Mouse (Mus musculus) E14TG2a.4 (cell line): ENCODE measurements around the gene Zfp598.

Experiments
- H3K27me3 ChIP-seq: 2 replicates; pipeline ENCODE4 v1.6.1; 2014; ENCODE audit warnings: low read length, control low read depth; ENCODE audit not compliant: insufficient read depth
- H3K36me3 ChIP-seq: 2 replicates; pipeline ENCODE4 v1.6.1; 2014; ENCODE audit warnings: low read length, control low read depth; ENCODE audit not compliant: insufficient read depth
- H3K4me1 ChIP-seq: replicated peaks from 2 replicates; pipeline ENCODE4 v1.6.1; 2014; ENCODE audit warnings: low read depth, low read length, control low read depth
- H3K4me3 ChIP-seq: replicated peaks from 2 replicates; pipeline ENCODE4 v1.5.1; 2014; ENCODE audit warnings: mild to moderate bottlenecking, low read length
- H3K9me3 ChIP-seq: 2 replicates; pipeline ENCODE4 v1.6.1; 2014; ENCODE audit warnings: low read length, control low read depth
- CTCF ChIP-seq: conservative IDR thresholded peaks from 2 replicates; pipeline ENCODE4 v1.5.1; 2014; ENCODE audit warnings: low read length
- NANOG ChIP-seq: IDR thresholded peaks from 2 replicates; pipeline ENCODE4 v1.6.1; 2014; ENCODE audit warnings: borderline replicate concordance, low read length, mixed read lengths
- POU5F1 ChIP-seq: IDR thresholded peaks from 2 replicates; pipeline ENCODE4 v1.6.1; 2014; ENCODE audit warnings: low read length, borderline replicate concordance

Gene Zfp598

DNA sequence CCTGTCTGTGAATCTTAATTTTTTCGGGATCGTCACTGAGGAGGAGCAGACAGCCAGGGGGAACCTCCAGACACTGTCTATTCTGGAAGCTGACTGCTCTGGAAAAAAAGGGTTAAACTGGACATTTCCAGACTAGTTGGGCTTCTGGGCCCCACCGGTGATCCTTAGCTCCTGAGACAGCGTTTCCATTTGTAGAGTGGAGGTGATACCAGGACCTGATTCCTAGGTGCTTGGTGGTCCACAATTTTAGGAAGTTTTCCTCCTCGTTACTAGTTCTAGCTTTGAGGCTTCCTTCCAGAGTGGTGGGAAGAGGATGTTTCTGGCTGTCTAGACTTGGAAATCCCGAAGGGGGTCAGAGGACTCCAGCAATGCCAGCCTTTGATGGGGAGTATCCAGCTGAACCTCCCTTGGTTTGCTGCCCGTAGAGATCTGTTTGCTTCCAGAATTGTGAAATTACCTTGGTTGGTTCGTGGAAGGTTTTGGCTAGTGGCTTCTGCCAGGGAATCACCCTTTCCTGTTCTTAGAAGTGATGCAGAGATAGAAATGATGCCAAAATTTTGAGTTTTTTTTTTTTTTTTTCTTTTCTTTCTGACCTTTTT is 858 bp downstream of the Zfp598 start:
- no peak for TF ChIP-seq NANOG
- TF ChIP-seq CTCF = no peak
- TF ChIP-seq POU5F1 = no peak
- H3K4me1 ChIP-seq = peaks cover 69% of the 10 kb centered on the region
- no peaks in the 10 kb centered on the region for H3K9me3 ChIP-seq
- no peaks in the 10 kb centered on the region for H3K27me3 ChIP-seq
- peaks cover 23% of the 10 kb centered on the region for H3K36me3 ChIP-seq
- H3K4me3 ChIP-seq = peak overlapping the region; percentile 94

GRCm38 (mm10) chr17:24671346-24671745 is 1.9 kb downstream of the Zfp598 start:
- no peak for TF ChIP-seq POU5F1
- peak overlapping the region; percentile 94 for H3K4me3 ChIP-seq
- H3K27me3 ChIP-seq = no peaks in the 10 kb centered on the region

DNA sequence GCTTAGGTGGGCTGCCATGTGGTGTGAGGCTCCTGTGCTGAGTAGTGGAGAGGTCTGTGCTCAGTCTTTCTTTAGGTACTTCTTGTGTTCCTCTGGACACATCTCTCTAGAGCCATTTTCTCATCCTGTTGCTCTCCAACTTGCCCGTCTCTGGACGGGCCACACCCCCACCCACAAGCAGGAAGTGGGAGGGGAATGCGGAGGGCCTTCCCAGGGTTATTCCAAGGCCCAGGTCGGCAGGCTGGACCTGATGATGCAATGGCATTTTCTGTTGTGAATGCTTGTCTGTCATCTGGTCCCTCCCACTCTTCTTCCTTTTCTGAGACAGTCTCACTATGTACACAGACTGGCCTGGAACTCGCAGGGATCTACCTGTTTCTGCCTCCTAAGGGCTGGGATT is 2.7 kb downstream of the Zfp598 start:
- peaks cover 83% of the 10 kb centered on the region for H3K4me1 ChIP-seq
- peak overlapping the region; percentile 94 for H3K4me3 ChIP-seq
- TF ChIP-seq CTCF = no peak
- TF ChIP-seq POU5F1 = no peak
- no peak for TF ChIP-seq NANOG
- no peaks in the 10 kb centered on the region for H3K27me3 ChIP-seq
- H3K9me3 ChIP-seq = no peaks in the 10 kb centered on the region
- peaks cover 38% of the 10 kb centered on the region for H3K36me3 ChIP-seq

More at GRCm38 (mm10) chr17:24671346-24671745, 1.9 kb downstream of the Zfp598 start:
- Histone ChIP-seq H3K9me3 (no peaks in the 10 kb centered on the region), H3K36me3 (peaks cover 30% of the 10 kb centered on the region), H3K4me1 (peaks cover 79% of the 10 kb centered on the region)

- TF ChIP-seq NANOG (no peak), CTCF (no peak), POU5F1 (no peak)
- Histone ChIP-seq H3K27me3 (no peaks in the 10 kb centered on the region), H3K4me3 (peak overlapping the region; percentile 32; the same call in 1 of the 2 replicates), H3K4me1 (peaks cover 84% of the 10 kb centered on the region), H3K36me3 (peaks cover 58% of the 10 kb centered on the region), H3K9me3 (no peaks in the 10 kb centered on the region)
These were observed 4.8 kb downstream of the Zfp598 start for GRCm38 (mm10) chr17:24674277-24674676.

GRCm38 (mm10) chr17:24676187-24676586 is 6.7 kb downstream of the Zfp598 start:
- no peak for TF ChIP-seq POU5F1
- peak; percentile 56 for TF ChIP-seq CTCF
- TF ChIP-seq NANOG = no peak
- no peaks in the 10 kb centered on the region for H3K27me3 ChIP-seq

GRCm38 (mm10) chr17:24676877-24677276 is 7.4 kb downstream of the Zfp598 start:
- Histone ChIP-seq H3K4me3 (peak overlapping the region; percentile 49), H3K9me3 (no peaks in the 10 kb centered on the region), H3K27me3 (no peaks in the 10 kb centered on the region), H3K4me1 (peaks cover 67% of the 10 kb centered on the region), H3K36me3 (peaks cover 77% of the 10 kb centered on the region)
- TF ChIP-seq CTCF = no peak
- no peak for TF ChIP-seq POU5F1
- TF ChIP-seq NANOG = no peak

More at GRCm38 (mm10) chr17:24676187-24676586, 6.7 kb downstream of the Zfp598 start:
- peaks cover 74% of the 10 kb centered on the region for H3K36me3 ChIP-seq
- 0 out of 2 replicates have a peak overlapping the region, but pooled peaks have one; percentile 3 for H3K4me3 ChIP-seq
- H3K9me3 ChIP-seq = no peaks in the 10 kb centered on the region
- peaks cover 74% of the 10 kb centered on the region for H3K4me1 ChIP-seq

GRCm38 (mm10) chr17:24677500-24678080 is 8.1 kb downstream of the Zfp598 start:
- Histone ChIP-seq H3K4me3 (peak overlapping the region; percentile 49), H3K36me3 (peaks cover 82% of the 10 kb centered on the region), H3K27me3 (no peaks in the 10 kb centered on the region), H3K9me3 (no peaks in the 10 kb centered on the region), H3K4me1 (peaks cover 60% of the 10 kb centered on the region)
- no peak for TF ChIP-seq CTCF
- TF ChIP-seq POU5F1 = no peak
- no peak for TF ChIP-seq NANOG

DNA sequence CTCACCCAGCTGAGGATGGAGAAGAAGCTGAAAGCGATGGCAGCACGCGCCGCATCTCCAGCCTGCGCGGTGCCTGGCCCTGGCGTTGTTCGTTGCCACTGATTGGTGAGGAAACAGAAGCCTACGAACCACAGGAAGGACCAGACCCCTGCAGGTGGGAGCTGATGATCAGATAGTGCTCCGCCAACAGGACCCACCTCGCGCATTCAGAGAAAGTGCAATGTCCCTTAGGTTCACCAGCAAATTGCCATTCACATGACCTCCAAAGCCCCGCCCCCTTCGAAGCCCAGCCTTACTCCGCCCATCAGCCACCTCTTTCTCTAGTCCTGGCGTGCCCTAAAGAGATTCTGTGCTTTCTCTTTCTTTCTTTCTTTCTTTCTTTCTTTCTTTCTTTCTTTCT is 17.0 kb downstream of the Zfp598 start:
- Histone ChIP-seq H3K4me3 (peak overlapping the region; percentile 75), H3K4me1 (peaks cover 45% of the 10 kb centered on the region), H3K36me3 (peaks cover 10% of the 10 kb centered on the region), H3K9me3 (no peaks in the 10 kb centered on the region), H3K27me3 (peaks cover 40% of the 10 kb centered on the region)
- TF ChIP-seq CTCF (no peak), NANOG (no peak), POU5F1 (no peak)
